Mouse (Mus musculus) adrenal gland, postnatal 10 days (tissue): Measurements from ENCODE around the gene Sgpp2. TPM values are rescaled to one million over a fixed set of nuclear protein-coding genes. Genes with fewer than 3 reads are reported as not detected.

ENCODE experiments used
- DNase-seq: peaks from one replicate; pipeline ENCODE4 v3.0.0; 2021; ENCODE audit warnings: mixed read lengths
- total RNA-seq, 2 experiments: library from RNA; stranded (reverse); gene quantifications; 2 replicates each; pipeline ENCODE4 v1.2.3; 2021

Gene Sgpp2
- total RNA-seq, 2 experiments from 2014 or later = 2.2 to 3.5 TPM

GRCm38 (mm10) chr1:78401413-78401812 is 91.3 kb downstream of the Sgpp2 start:
- no peak for DNase-seq

- DNase-seq = no peak
Observed at GRCm38 (mm10) chr1:78409396-78409795, 99.3 kb downstream of the Sgpp2 start.

- peak; percentile 45 for DNase-seq
Observed at GRCm38 (mm10) chr1:78412668-78413067, 102.5 kb downstream of the Sgpp2 start.

- DNase-seq = no peak
Observed at GRCm38 (mm10) chr1:78414421-78414820, 104.3 kb downstream of the Sgpp2 start.

- DNase-seq = no peak
Observed at GRCm38 (mm10) chr1:78417154-78417911, 107.2 kb downstream of the Sgpp2 start.

GRCm38 (mm10) chr1:78419593-78419992 is 109.4 kb downstream of the Sgpp2 start:
- DNase-seq = peak; percentile 92

- no peak for DNase-seq
Observed at GRCm38 (mm10) chr1:78420271-78420670, 110.1 kb downstream of the Sgpp2 start.

GRCm38 (mm10) chr1:78421749-78422148 is 111.6 kb downstream of the Sgpp2 start:
- DNase-seq = no peak

- DNase-seq = no peak
Observed at GRCm38 (mm10) chr1:78422576-78422975, 112.4 kb downstream of the Sgpp2 start.

GRCm38 (mm10) chr1:78424848-78425247 is 114.7 kb downstream of the Sgpp2 start:
- no peak for DNase-seq

- DNase-seq = no peak
Observed at GRCm38 (mm10) chr1:78425309-78425708, 115.2 kb downstream of the Sgpp2 start.

- DNase-seq = no peak
Observed at GRCm38 (mm10) chr1:78425793-78426700, 115.9 kb downstream of the Sgpp2 start.

GRCm38 (mm10) chr1:78426841-78427240 is 116.7 kb downstream of the Sgpp2 start:
- DNase-seq = no peak

GRCm38 (mm10) chr1:78428851-78429250 is 118.7 kb downstream of the Sgpp2 start:
- no peak for DNase-seq

- DNase-seq = no peak
Observed at GRCm38 (mm10) chr1:78433472-78433871, 123.3 kb downstream of the Sgpp2 start.

- no peak for DNase-seq
Observed at GRCm38 (mm10) chr1:78435967-78436366, 125.8 kb downstream of the Sgpp2 start.

- DNase-seq = no peak
Observed at GRCm38 (mm10) chr1:78436445-78436844, 126.3 kb downstream of the Sgpp2 start.

- no peak for DNase-seq
Observed at GRCm38 (mm10) chr1:78437150-78437549, 127.0 kb downstream of the Sgpp2 start.

- DNase-seq = no peak
Observed at GRCm38 (mm10) chr1:78440716-78441115, 130.6 kb downstream of the Sgpp2 start.

- no peak for DNase-seq
Observed at GRCm38 (mm10) chr1:78443056-78443455, 132.9 kb downstream of the Sgpp2 start.

- DNase-seq = no peak
Observed at GRCm38 (mm10) chr1:78446232-78446631, 136.1 kb downstream of the Sgpp2 start.

- no peak for DNase-seq
Observed at GRCm38 (mm10) chr1:78446742-78447141, 136.6 kb downstream of the Sgpp2 start.

GRCm38 (mm10) chr1:78448091-78448490 is 137.9 kb downstream of the Sgpp2 start:
- no peak for DNase-seq
